Mouse (Mus musculus): ENCODE results near the gene Epp13. TPM values are rescaled to one million over a fixed set of nuclear protein-coding genes. Genes with fewer than 3 reads are reported as not detected.
"Not testable (repeated sequence)": the region's sequence is repeated elsewhere in the genome, so short reads cannot be mapped to it uniquely, and the experiment has no call there.

Gene Epp13
- total RNA-seq, 2 experiments from 2014 or later = not detected

- peak; percentile 99 for DNase-seq
Observed at GRCm38 (mm10) chr7:6285842-6286705, 33.6 kb downstream of the Epp13 start, which contains the start of gene Zfp667. TSS of gene Zfp667 (plus strand) at chr7:6286579.

DNA sequence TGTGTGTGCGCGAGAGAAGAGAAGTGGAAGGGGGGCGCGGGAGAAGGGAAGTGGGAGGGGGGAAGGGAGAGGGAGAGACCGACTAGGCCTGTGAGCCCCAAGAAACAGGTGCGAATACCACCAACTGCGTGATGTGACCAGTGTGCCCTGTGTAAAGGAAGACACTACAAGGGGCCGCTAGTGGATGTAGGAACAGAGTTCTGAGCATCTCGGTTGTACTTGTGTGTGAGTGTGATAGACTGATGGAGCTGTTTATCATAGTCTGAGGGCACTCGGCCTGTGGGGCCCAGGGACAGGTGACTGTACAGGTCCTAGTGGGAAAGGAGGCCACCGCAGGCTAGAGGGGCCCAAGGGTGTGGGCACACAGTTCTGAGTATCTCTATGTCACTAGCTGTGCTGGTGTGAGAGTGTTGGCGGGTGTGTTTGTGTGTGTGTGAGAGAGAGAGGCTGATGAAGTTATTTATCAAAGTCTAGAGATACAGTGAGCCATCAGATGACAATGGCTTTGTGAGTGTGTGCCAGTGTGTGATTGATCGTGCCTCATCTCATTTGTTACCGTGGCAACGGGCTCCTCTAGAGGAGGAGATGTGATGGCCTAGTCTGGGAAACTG is 34.5 kb downstream of the Epp13 start:
- DNase-seq = no peak

DNA sequence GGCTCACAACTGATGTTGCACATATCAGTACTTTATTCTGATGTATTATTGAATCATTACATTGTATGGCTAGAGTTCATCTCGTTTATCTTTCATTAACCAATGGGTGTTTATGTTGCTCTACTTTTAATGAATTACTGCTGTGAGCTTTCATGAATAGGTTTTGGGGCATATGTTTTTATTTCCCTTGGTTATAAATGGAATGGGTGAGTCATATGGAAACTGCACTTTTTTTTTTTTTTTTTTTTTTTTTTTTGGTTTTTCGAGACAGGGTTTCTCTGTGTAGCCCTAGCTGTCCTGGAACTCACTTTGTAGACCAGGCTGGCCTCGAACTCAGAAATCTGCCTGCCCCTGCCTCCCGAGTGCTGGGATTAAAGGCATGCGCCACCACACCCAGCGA is 38.6 kb downstream of the Epp13 start:
- DNase-seq = not testable (repeated sequence)

DNA sequence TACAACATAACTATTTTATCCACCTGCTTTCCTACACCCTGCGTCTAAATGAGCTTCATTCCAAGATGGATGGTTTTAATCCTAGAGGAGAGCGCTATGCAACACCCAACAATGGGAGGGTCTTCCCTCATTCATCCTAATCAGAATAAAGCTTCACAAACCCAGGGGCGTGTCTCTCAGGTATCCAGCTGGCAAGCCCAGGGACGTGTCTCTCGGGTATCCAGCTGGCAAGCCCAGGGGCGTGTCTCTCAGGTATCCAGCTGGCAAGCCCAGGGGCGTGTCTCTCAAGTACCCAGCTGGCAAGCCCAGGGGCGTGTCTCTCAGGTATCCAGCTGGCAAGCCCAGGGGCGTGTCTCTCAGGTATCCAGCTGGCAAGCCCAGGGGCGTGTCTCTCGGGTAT is 48.3 kb downstream of the Epp13 start:
- DNase-seq = not testable (repeated sequence)

- no peak for DNase-seq
Observed at GRCm38 (mm10) chr7:6330458-6331232, 78.1 kb downstream of the Epp13 start.

DNA sequence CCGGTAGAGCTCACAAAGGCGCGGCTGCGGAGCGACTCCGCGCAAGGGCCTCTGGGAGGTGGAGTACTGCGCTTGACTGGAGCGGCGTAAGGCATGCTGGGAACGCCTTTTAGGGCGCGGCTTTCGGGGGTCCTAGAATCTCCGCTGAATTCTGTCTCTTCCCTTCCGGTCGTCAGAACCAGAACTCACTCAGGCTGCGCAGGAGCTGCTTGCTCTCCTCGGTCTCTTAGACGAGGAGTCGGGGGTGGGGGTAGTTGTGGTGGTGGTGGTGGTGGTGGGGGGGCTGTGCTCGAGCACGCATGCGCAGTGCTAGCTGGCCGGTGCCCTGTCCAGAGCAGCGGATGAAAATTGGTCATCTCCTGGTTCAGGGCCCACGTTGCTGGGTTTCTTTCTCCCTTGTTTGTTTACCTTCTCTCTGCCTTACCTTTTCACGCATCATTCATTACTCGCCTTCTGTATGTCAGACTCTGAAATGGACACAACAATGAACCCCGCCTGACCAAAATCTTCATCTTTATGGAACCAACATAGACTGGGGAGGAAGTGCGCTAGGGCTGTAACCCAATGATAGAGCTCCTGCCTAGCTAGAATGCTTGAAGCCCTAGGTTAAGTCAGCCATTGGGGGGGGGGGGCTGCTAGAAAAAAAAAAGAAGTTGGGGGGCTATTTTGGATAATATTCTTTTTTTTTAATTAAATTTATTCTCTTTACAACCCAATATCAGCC is 78.9 kb downstream of the Epp13 start, which contains the start of gene Zfp583:
TSS of gene Zfp583 (minus strand) at position 53 of the 724 bp plus-strand sequence.
- DNase-seq = peak; percentile 85

Other genes starting within 250 kb of the Epp13 start
- gene Vmn1r65, start 241.7 kb upstream of the Epp13 start, total RNA-seq (2021) = not detected
- gene Nlrp4c, start 207.5 kb upstream of the Epp13 start, total RNA-seq (2021) = not detected
- gene Zfp787, start 96.7 kb upstream of the Epp13 start, total RNA-seq (2021) = 10 to 100 TPM; 43.4 to 50.3 TPM
- 10 to 100 TPM; 11.8 to 15.2 TPM for gene Zfp444, start 80.5 kb upstream of the Epp13 start, total RNA-seq (2021)
- gene Galp, start 55.6 kb upstream of the Epp13 start, total RNA-seq (2021) = not detected
- not detected for gene Zscan5b, start 30.4 kb upstream of the Epp13 start, total RNA-seq (2021)
- 1 to 10 TPM; 1.5 to 1.9 TPM for gene Zfp667, start 33.9 kb downstream of the Epp13 start, total RNA-seq (2021)
- 1 to 10 TPM; 1.8 to 2.5 TPM for gene Zfp583, start 78.6 kb downstream of the Epp13 start, total RNA-seq (2021)
- under 1 TPM; 0.24 to 0.38 TPM for gene Gm3854, start 91.0 kb downstream of the Epp13 start, total RNA-seq (2021)
- gene Zfp78, start 110.6 kb downstream of the Epp13 start, total RNA-seq (2021) = 1 to 10 TPM; 1.5 to 2.4 TPM
- gene Zfp28, start 130.6 kb downstream of the Epp13 start, total RNA-seq (2021) = 1 to 10 TPM; 6.3 to 8.3 TPM
- not detected for gene Smim17, start 146.0 kb downstream of the Epp13 start, total RNA-seq (2021)
- gene Gm20715, start 157.6 kb downstream of the Epp13 start, total RNA-seq (2021) = not detected
- not detected for gene Olfr1344, start 186.0 kb downstream of the Epp13 start, total RNA-seq (2021)
- gene Olfr1336, start 203.5 kb downstream of the Epp13 start, total RNA-seq (2021) = not detected
- not detected for gene Olfr1346, start 214.4 kb downstream of the Epp13 start, total RNA-seq (2021)
- gene Olfr5, start 234.2 kb downstream of the Epp13 start, total RNA-seq (2021) = not detected
- gene Olfr1347, start 247.0 kb downstream of the Epp13 start, total RNA-seq (2021) = not detected

Data from heart, postnatal 4 days (tissue).